Mouse (Mus musculus) hindbrain, postnatal 0 days (tissue): ENCODE results near the gene Castor1. TPM values are rescaled to one million over a fixed set of nuclear protein-coding genes. Genes with fewer than 3 reads are reported as not detected.

Experiments used
- ATAC-seq: fragments of 200-750 bp; cut with Nextera tagmentation; 2 replicates; pipeline ENCODE4 v1.8.0; 2017; ENCODE audit warnings: mild to moderate bottlenecking, moderate TSS enrichment, moderate library complexity
- DNase-seq: peaks from one replicate; pipeline ENCODE4 v3.0.0-alpha.2; 2015; ENCODE audit warnings: low spot score
- H3K27ac ChIP-seq: fragments of 300-500 bp; sonication (generic); 2 replicates; pipeline ENCODE4 v1.5.1; 2014; ENCODE audit warnings: mild to moderate bottlenecking
- H3K27me3 ChIP-seq: fragments of 300-500 bp; sonication (generic); 2 replicates; pipeline ENCODE4 v1.6.1; 2014; ENCODE audit warnings: low read length, mixed read lengths; ENCODE audit not compliant: insufficient read depth
- H3K36me3 ChIP-seq: fragments of 300-500 bp; sonication (generic); 2 replicates; pipeline ENCODE4 v1.6.1; 2014; ENCODE audit warnings: low read length, mixed read lengths; ENCODE audit not compliant: insufficient read depth
- H3K4me1 ChIP-seq: fragments of 300-500 bp; sonication (generic); 2 replicates; pipeline ENCODE4 v1.6.1; 2014; ENCODE audit warnings: antibody characterized with exemption, low read length, mixed read lengths; ENCODE audit not compliant: insufficient read depth
- H3K4me2 ChIP-seq: fragments of 300-500 bp; sonication (generic); 2 replicates; pipeline ENCODE4 v1.6.1; 2014; ENCODE audit warnings: low read depth, mild to moderate bottlenecking, low read length, moderate library complexity, mixed read lengths
- H3K4me3 ChIP-seq: fragments of 300-500 bp; sonication (generic); 2 replicates; pipeline ENCODE4 v1.5.1; 2014; ENCODE audit warnings: low read length
- H3K9ac ChIP-seq: fragments of 300-500 bp; sonication (generic); replicated peaks from 2 replicates; pipeline ENCODE4 v1.6.1; 2014; ENCODE audit warnings: mild to moderate bottlenecking, low read length, moderate library complexity, mixed read lengths
- H3K9me3 ChIP-seq: fragments of 300-500 bp; sonication (generic); 2 replicates; pipeline ENCODE4 v1.6.1; 2016; ENCODE audit warnings: low read length, mixed read lengths
- CTCF ChIP-seq: IDR thresholded peaks from 2 replicates; pipeline ENCODE4 v1.5.1; 2016; ENCODE audit warnings: antibody characterized with exemption, control low read depth, low read depth
- WGBS: fragments of 180-500 bp; shearing (Covaris S2); extraction: QIAGEN DNeasy Blood & Tissue Kit; methylation state at CpG from one replicate; pipeline ENCODE4 v1.1.7; 2014; 5-methylcytosine and 5-hydroxymethylcytosine counted together
- polyA plus RNA-seq: library from polyadenylated mRNA; unstranded; fragments of >200 nt; fragmentation: Nextera tagmentation; extraction: Ambion mirVana; gene quantifications from 2 replicates; pipeline ENCODE4 v1.2.1, GENCODE M21; 2015
- total RNA-seq: library from RNA; depleted of rRNA; stranded (reverse); fragments of >200 nt; gene quantifications from 2 replicates; pipeline ENCODE4 v1.2.3, GENCODE M21; 2014; rRNA removed

Gene Castor1
- total and polyA plus RNA-seq, 2 experiments from 2014 or later, result 10.6 to 20.6 TPM

DNA sequence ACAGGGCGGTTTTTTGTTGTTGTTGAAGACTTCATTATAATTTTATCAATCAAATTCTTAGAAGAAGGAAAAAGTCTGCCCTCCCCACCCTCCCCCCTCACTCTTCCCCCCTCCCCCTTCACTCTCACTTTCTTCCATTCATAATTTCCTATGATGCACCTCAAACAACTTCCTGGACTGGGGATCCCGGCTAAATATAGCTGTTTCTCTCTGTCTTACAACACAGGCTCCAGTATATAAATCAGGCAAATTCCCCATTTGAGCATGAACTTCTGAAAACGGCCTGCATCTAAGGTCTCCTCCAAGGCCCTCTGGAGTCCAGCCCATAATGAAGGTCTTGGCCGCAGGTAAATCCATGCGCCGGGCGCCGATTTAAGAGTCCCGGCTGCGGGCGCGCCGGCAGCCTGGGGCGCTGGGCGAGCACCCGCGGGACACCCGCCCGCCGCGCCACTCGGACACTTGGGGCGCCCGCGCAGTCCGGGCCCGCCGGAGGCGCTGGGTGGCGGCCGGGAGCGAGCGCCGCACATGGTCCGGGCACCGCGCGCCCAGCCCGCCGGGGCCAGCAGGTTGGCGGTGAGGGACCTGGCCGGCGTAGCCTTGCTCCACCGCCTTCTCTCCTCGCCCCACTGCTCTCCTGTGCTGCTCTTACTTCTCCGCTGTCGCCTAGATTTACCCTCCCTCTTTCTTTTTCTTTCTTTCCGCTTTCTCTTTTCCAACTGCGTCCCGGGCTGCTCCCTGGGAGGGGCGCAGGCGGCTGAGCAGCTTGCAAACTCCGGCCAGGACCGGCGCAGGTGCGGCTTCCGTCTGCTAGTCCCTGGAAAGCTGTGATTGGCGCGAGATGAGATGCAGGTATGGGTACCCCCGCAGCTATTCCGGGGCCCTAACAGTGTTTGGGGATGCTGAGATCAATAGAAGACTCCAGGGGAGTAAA is 48.5 kb downstream of the Castor1 start:
- peak; percentile 41; the same call in 1 of the 2 replicates for ATAC-seq

DNA sequence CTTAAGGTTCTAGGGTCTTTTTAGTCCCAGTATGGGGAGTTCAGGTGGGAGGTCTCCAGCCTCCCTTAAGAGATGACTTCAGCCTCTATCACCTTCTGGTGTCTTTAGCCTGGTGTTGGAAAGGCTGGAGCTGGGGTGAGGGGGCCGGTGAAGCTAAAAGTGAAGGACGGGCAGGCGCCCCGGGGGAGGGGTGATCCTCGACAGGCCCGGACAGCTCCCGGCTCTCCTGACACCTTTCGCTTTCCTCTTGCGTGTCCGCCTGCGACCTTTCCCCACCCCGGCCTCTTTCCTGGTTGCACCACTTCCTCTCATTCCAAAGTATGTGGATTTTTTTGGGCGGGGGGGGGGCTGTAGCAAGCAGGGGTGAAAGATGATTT is 49.2 kb downstream of the Castor1 start:
- Histone ChIP-seq H3K4me2 (peak overlapping the region; percentile 90), H3K27ac (no peak overlapping the region), H3K4me3 (peak overlapping the region; percentile 50), H3K9ac (no peak overlapping the region), H3K27me3 (peaks cover 23% of the 10 kb centered on the region), H3K4me1 (peaks cover under 1% of the 10 kb centered on the region; the same call in 1 of the 2 replicates), H3K9me3 (no peaks in the 10 kb centered on the region), H3K36me3 (no peaks in the 10 kb centered on the region)
- TF ChIP-seq CTCF, result no peak
- ATAC-seq (no peak), DNase-seq (no peak)
- 16% methylated on average over 13 of the region's 13 CpGs for WGBS

More for the DNA sequence above, 48.5 kb downstream of the Castor1 start:
- H3K4me1 ChIP-seq, result peaks cover 6% of the 10 kb centered on the region; the same call in 1 of the 2 replicates
- no peaks in the 10 kb centered on the region for H3K36me3 ChIP-seq
- peak overlapping the region; percentile 90 for H3K4me2 ChIP-seq
- DNase-seq, result peak; percentile 42
- WGBS, result 1% methylated on average over 58 of the region's 61 CpGs
- H3K4me3 ChIP-seq, result peak overlapping the region; percentile 50
- H3K27ac ChIP-seq, result no peak overlapping the region
- no peak for TF ChIP-seq CTCF
- no peaks in the 10 kb centered on the region for H3K9me3 ChIP-seq
- H3K9ac ChIP-seq, result peak overlapping the region; percentile 51
- H3K27me3 ChIP-seq, result peaks cover 23% of the 10 kb centered on the region

DNA sequence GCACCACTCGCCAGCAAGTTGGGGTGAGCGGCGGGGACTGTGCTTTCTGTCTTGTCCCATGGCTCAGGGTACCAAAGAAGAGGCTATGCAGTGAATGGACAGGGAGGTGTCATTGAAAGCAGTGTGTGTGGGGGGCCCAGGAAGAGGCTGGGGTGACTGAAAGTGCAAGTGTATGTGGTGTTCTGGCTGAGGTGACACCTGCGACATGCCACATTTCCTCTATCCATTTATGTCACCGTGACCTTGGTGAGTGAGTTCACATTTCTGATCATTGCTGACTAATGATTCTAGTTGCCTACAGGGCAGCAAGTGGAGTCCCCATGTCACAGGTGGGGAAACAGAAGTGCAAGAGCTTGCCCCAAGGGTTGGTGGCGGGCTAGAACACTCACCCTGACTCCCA is 50.5 kb downstream of the Castor1 start:
- no peaks in the 10 kb centered on the region for H3K36me3 ChIP-seq
- no peak overlapping the region for H3K4me2 ChIP-seq
- WGBS, result 88% methylated on average over 6 of the region's 6 CpGs
- no peaks in the 10 kb centered on the region for H3K4me1 ChIP-seq
- H3K9me3 ChIP-seq, result no peaks in the 10 kb centered on the region
- DNase-seq (no peak), ATAC-seq (no peak)
- H3K27me3 ChIP-seq, result peaks cover 23% of the 10 kb centered on the region
- H3K27ac ChIP-seq, result no peak overlapping the region
- no peak overlapping the region for H3K4me3 ChIP-seq
- H3K9ac ChIP-seq, result no peak overlapping the region
- TF ChIP-seq CTCF, result no peak

DNA sequence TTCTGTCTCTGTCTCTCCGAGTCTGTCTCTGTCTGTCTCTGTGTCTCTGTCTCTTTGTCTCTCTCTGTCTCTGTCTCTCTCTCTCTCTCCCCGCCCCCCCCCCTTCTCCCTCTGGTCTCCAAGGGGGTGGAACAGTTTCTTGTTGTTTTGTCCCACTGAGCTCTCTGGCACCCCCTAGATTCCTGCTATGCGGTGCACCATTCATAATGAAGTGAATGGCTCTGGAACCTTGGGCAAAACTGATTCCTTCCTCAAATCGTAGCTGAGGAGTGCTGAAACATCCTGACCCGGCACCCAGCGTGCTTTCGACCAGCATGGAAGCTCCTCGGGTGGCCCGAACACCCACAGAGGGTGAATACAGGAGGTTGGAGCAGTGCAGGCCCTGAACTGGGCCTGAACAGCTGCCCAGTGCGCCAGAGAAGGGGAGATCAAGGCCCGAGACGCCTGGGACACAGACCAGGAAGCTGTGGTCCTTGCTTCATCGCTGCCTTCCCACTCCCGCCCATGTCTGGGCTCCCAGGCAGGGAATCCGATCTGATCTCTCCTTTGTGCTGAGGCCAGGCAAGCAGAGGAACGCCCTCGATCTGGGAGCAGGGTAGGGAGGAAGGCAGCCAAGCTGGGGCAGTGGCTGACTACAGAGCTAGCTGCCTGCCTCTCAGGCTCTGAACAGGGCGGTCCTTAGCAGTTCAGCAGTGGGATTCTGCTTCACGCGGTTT is 52.9 kb downstream of the Castor1 start:
- H3K36me3 ChIP-seq, result no peaks in the 10 kb centered on the region
- peaks cover 12% of the 10 kb centered on the region for H3K27me3 ChIP-seq
- DNase-seq (peak; percentile 38), ATAC-seq (peak; percentile 50; the same call in 1 of the 2 replicates)
- no peak overlapping the region for H3K4me2 ChIP-seq
- H3K9ac ChIP-seq, result no peak overlapping the region
- H3K27ac ChIP-seq, result peak overlapping the region; percentile 29; the same call in 1 of the 2 replicates
- no peaks in the 10 kb centered on the region for H3K9me3 ChIP-seq
- H3K4me3 ChIP-seq, result no peak overlapping the region
- WGBS, result 29% methylated on average over 19 of the region's 20 CpGs
- peak; percentile 53 for TF ChIP-seq CTCF
- H3K4me1 ChIP-seq, result no peaks in the 10 kb centered on the region

DNA sequence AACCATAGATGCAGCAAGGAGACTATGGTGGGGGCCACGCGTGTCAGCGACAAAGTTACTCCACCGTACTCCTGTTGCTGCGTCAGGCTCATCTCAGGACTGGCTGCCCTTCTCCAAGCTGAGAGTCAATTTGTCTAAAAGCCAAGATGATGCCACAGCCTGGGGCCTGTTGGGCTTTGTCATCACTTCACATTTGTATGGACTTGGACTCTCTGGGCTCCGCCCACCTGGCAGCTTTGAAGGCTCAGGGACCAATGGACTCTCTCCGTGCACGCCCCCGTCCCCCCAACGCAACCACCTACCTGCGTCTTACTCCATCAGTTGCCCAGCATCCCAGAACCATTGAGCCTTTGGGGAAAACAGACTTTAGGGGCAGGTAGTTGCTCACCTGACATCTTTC is 53.5 kb downstream of the Castor1 start:
- no peak for TF ChIP-seq CTCF
- DNase-seq (no peak), ATAC-seq (peak; percentile 48; the same call in 1 of the 2 replicates)
- Histone ChIP-seq H3K4me2 (no peak overlapping the region), H3K27me3 (peaks cover 11% of the 10 kb centered on the region), H3K4me1 (no peaks in the 10 kb centered on the region), H3K9ac (no peak overlapping the region), H3K9me3 (no peaks in the 10 kb centered on the region), H3K36me3 (no peaks in the 10 kb centered on the region), H3K4me3 (no peak overlapping the region), H3K27ac (no peak overlapping the region)
- WGBS, result 62% methylated on average over 11 of the region's 11 CpGs

Other genes with a start within 250 kb of the Castor1 start
- gene 4930556J24Rik, start 241.4 kb upstream of the Castor1 start, total RNA-seq, result not detected in 2 replicates
- 0.25 and 0.35 TPM in 2 replicates for gene 4930556J24Rik, start 241.4 kb upstream of the Castor1 start, polyA plus RNA-seq
- 30.3 and 34.6 TPM in 2 replicates for gene Gal3st1, start 234.6 kb upstream of the Castor1 start, total RNA-seq
- gene Gal3st1, start 234.6 kb upstream of the Castor1 start, polyA plus RNA-seq, result 18.5 and 18.8 TPM in 2 replicates
- gene Sec14l4, start 186.8 kb upstream of the Castor1 start, total RNA-seq, result not detected in 2 replicates
- not detected in 2 replicates for gene Sec14l4, start 186.8 kb upstream of the Castor1 start, polyA plus RNA-seq
- gene Sec14l3, start 153.4 kb upstream of the Castor1 start, total RNA-seq, result 0.36 and 1.6 TPM in 2 replicates
- 1.7 and 1.8 TPM in 2 replicates for gene Sec14l3, start 153.4 kb upstream of the Castor1 start, polyA plus RNA-seq
- 14.8 and 20.4 TPM in 2 replicates for gene Mtfp1, start 122.8 kb upstream of the Castor1 start, total RNA-seq
- 17.7 TPM in 2 replicates for gene Mtfp1, start 122.8 kb upstream of the Castor1 start, polyA plus RNA-seq
- 13.4 and 13.9 TPM in 2 replicates for gene Sec14l2, start 94.8 kb upstream of the Castor1 start, total RNA-seq
- gene Sec14l2, start 94.8 kb upstream of the Castor1 start, polyA plus RNA-seq, result 8.1 and 9.5 TPM in 2 replicates
- gene Rnf215, start 83.0 kb upstream of the Castor1 start, total RNA-seq, result 84.3 and 90.4 TPM in 2 replicates
- 49.7 and 51.0 TPM in 2 replicates for gene Rnf215, start 83.0 kb upstream of the Castor1 start, polyA plus RNA-seq
- gene Ccdc157, start 57.9 kb upstream of the Castor1 start, total RNA-seq, result 20.8 TPM in 2 replicates
- gene Ccdc157, start 57.9 kb upstream of the Castor1 start, polyA plus RNA-seq, result 10.3 and 10.9 TPM in 2 replicates
- gene Sf3a1, start 57.9 kb upstream of the Castor1 start, total RNA-seq, result 41.9 and 45.4 TPM in 2 replicates
- 30.6 and 31.6 TPM in 2 replicates for gene Sf3a1, start 57.9 kb upstream of the Castor1 start, polyA plus RNA-seq
- 59.1 and 60.8 TPM in 2 replicates for gene Tbc1d10a, start 31.4 kb upstream of the Castor1 start, total RNA-seq
- gene Tbc1d10a, start 31.4 kb upstream of the Castor1 start, polyA plus RNA-seq, result 34.2 TPM in 2 replicates
- 0.40 TPM in 1 of 2 replicates, not detected in the other for gene Osm, start 18.2 kb downstream of the Castor1 start, total RNA-seq
- gene Osm, start 18.2 kb downstream of the Castor1 start, polyA plus RNA-seq, result 0.08 TPM in 1 of 2 replicates, not detected in the other
- 0.21 and 0.22 TPM in 2 replicates for gene Lif, start 39.3 kb downstream of the Castor1 start, total RNA-seq
- gene Lif, start 39.3 kb downstream of the Castor1 start, polyA plus RNA-seq, result 0.08 and 0.10 TPM in 2 replicates
- not detected in 2 replicates for gene Hormad2, start 222.9 kb downstream of the Castor1 start, total RNA-seq
- gene Hormad2, start 222.9 kb downstream of the Castor1 start, polyA plus RNA-seq, result not detected in 2 replicates